Mouse (Mus musculus) adipose tissue, adult 10 weeks (tissue): Measurements from ENCODE around the gene Rab3ip. TPM values are rescaled to one million over a fixed set of nuclear protein-coding genes. Genes with fewer than 3 reads are reported as not detected.

Experiments
- polyA plus RNA-seq: library from polyadenylated mRNA; stranded (reverse); fragments of 350-450 nt; fragmentation: Illumina TruSeq; extraction: RNeasy Lipid Tissue Mini Kit (QIAGEN cat#74804); gene quantifications from one replicate; pipeline ENCODE4 v1.2.3, GENCODE M21; 2014; ENCODE audit warnings: low read depth, low replicate concordance

The Rab3ip gene
- polyA plus RNA-seq, result 76.2 TPM

GRCm38 (mm10) chr10:116950009-116950769 is at the start of gene Rab3ip:
Rab3ip (minus strand) TSS chr10:116950769.

GRCm38 (mm10) chr10:116986264-116987082 is 35.9 kb upstream of the Rab3ip start, which contains the start of gene Best3:
Best3 (plus strand) TSS chr10:116986314.

GRCm38 (mm10) chr10:116972509-116972908 is 21.9 kb upstream of the Rab3ip start, which contains the start of gene Gm10271:
Gm10271 (minus strand) TSS chr10:116972609.

GRCm38 (mm10) chr10:116896336-116897177 is 54.0 kb downstream of the Rab3ip start, which contains the start of gene Myrfl:
Myrfl (minus strand) TSS chr10:116896919.

Other genes starting within 250 kb of the Rab3ip start
- not detected for gene Myrfl, start 53.9 kb downstream of the Rab3ip start, polyA plus RNA-seq
- gene Gm10271, start 21.8 kb upstream of the Rab3ip start, polyA plus RNA-seq, result not detected
- 0.46 TPM for gene Best3, start 35.5 kb upstream of the Rab3ip start, polyA plus RNA-seq
- not detected for gene Lrrc10, start 94.6 kb upstream of the Rab3ip start, polyA plus RNA-seq
- gene Cct2, start 113.0 kb upstream of the Rab3ip start, polyA plus RNA-seq, result 166 TPM
- gene Frs2, start 197.8 kb upstream of the Rab3ip start, polyA plus RNA-seq, result 18.9 TPM